Mouse (Mus musculus): ENCODE data around the gene Lcor.

DNA sequence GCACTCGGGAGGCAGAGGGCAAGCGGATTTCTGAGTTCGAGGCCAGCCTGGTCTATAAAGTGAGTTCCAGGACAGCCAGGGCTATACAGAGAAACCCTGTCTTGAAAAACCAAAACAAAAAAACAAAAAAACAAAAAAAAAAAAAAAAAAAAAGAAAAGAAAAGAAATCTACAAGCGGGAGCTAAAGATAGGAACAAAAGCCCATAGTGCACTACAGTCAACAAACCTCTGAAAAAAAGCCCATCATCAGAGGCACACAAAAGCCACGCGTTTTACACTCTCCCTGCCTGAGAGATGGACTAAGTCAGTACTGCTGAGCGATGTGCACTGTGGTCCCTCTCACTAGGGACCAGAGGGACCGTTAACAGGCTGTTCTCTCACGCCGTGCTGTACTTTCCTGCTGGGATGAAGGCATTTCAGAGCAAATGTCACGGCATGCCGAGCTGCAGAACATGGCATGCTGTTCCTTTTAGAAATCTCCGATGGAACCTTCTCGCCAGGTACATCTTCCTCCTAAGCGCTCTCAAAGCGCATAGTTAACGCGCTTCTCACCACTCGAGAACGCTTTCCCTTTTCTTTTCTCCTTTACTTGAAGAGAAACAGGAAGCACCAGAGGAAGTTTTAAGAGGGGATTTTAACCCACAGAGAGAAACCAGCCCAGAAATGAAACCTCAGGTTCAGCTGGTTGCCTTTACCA lies 40.4 kb upstream of the Lcor start:
- TF ChIP-seq TAL1 (IDR thresholded peaks at IDR 0.05; ENCODE audit: low read length) (no peak), GATA1 (IDR thresholded peaks at IDR 0.05; ENCODE audit: low read length) (no peak)
